Mouse (Mus musculus) olfactory bulb, adult 2 months (tissue): ENCODE results near the gene Zcchc17.

Experiments
- CTCF ChIP-seq: fragments of 200-500 bp; IDR thresholded peaks from 2 replicates; pipeline ENCODE4 v1.5.1; 2012; ENCODE audit warnings: low read depth, mild to moderate bottlenecking, low read length, moderate library complexity; ENCODE audit not compliant: insufficient read depth
- POLR2A ChIP-seq: fragments of 200-500 bp; IDR thresholded peaks from 2 replicates; pipeline ENCODE4 v1.6.1; 2012; ENCODE audit warnings: mild to moderate bottlenecking, low read depth, low read length, moderate library complexity; ENCODE audit not compliant: insufficient read depth

DNA sequence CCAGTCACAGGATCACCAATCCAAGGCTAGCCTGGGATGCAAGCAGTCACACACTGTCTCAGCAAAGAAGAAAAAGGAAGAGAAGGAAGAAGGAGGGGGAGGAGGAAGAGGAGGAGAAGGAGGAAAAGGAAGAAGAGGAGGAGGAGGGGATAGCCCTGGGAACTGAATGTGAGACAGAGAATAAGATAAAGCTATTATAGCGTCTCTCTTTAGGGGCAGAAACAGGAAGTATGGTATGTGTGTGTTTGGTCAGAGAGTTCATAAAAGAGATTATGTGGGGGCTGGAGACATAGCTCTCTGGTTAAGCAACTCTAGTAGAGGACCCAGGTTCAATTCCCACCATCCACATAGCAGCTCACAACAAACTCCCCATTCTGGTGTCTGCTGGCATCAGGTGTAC, 36.6 kb downstream of the Zcchc17 start:
- TF ChIP-seq CTCF (no peak), POLR2A (no peak)
